Mouse (Mus musculus): Measurements from ENCODE around the gene Klhl35.

Klhl35 gene

GRCm38 (mm10) chr7:99452859-99453258 lies 12.9 kb upstream of the Klhl35 start:
- no peak for DNase-seq (ENCODE audit: low spot score)

- DNase-seq (ENCODE audit: low spot score): no peak
These were observed 11.8 kb upstream of the Klhl35 start for GRCm38 (mm10) chr7:99454044-99454443.

DNA sequence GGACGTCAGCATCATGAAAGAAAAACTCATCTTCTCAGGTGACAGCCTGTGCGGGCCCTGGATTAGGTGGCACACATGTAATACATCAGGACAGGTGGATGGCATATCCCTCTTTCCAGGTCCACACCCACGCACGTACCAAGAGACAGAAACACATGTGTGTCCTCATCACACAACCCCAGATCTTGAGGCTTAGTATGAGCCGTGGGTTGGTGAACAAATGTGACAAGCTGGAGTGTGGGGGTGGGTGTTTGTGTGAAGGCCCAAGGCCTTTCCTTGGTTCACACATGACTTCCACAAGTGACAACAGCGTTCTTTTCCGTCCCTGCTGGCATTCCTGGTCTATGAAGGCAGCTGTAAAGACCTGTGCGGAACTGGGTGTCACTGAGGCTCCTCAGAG lies 7.0 kb upstream of the Klhl35 start:
- DNase-seq (ENCODE audit: low spot score): no peak

GRCm38 (mm10) chr7:99459888-99460652 lies 5.7 kb upstream of the Klhl35 start:
- DNase-seq (ENCODE audit: low spot score): no peak

- DNase-seq (ENCODE audit: low spot score): no peak
These were observed 2.7 kb upstream of the Klhl35 start for GRCm38 (mm10) chr7:99463120-99463519.

DNA sequence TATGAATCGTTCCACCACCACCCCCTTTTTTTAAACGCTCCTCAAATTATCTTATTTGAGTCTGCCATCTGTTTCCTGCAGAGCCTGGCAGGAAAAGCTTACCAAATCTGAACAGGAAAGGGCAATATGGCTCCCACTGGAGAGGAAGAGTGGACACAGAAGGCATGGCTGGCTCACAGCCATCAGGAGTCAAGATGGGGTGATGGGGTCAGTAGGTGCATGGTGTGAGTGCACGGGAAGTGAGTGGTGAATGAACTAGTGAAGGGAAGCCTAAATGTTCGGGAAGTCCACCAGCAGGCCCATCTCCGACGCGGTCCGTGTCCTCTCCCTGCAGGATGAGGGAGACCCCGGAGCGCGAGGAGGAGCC lies 2.1 kb downstream of the Klhl35 start:
- no peak for DNase-seq (ENCODE audit: low spot score)

GRCm38 (mm10) chr7:99468283-99469132 lies 2.7 kb downstream of the Klhl35 start:
- peak; percentile 80 for DNase-seq (ENCODE audit: low spot score)

DNA sequence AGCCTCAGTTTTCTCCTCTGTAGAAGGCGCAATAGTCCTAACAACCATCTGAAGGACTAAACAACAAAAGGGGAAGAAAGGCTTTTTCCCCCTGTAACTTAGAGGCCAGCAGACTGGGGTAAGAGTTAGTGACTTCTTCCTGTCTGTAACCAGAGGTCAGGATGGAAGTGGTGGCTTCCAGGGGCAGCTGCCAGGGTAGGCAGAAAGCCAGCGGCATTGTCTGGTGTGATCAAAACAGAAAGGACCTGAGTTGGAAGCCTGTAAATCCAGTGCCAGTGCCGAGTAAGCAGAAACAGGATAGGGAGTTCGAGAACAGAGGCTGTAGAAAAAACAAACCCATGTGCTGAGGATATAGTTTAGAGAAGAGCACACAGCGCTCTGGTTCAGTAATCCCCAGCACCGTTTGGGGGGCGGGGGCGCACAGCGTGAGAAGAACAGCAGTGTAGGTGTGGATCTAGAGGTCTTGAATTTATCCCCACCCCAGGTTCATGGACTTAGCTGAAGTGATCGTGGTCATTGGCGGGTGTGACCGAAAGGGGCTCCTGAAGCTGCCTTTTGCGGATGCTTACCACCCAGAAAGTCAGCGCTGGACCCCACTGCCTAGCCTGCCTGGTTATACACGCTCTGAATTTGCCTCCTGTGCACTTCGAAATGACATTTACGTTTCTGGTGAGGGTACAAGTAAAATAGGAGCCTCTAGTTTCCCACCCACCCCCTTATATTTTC lies 4.0 kb downstream of the Klhl35 start:
- no peak for DNase-seq (ENCODE audit: low spot score)

- DNase-seq (ENCODE audit: low spot score): peak; percentile 54
These were observed 5.8 kb downstream of the Klhl35 start for GRCm38 (mm10) chr7:99471578-99471977.

GRCm38 (mm10) chr7:99473638-99474407 lies 8.0 kb downstream of the Klhl35 start:
- DNase-seq (ENCODE audit: low spot score): no peak

- no peak for DNase-seq (ENCODE audit: low spot score)
These were observed 9.2 kb downstream of the Klhl35 start for GRCm38 (mm10) chr7:99474836-99475561.

DNA sequence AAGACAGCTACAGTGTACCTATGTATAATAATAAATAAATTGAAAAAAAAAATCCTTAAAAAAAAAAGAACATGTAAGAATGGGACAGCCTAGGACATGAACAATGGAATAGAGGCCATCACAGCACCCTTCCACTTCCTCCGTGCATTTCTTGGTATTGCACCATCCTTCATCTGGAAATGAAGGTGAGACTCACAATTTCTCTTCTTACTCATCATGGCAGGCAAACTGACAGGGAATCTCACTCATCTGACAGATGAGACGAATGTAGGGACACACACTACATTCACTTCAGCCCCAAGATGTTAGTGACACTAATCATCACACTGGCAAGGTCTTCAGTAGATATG lies 9.7 kb downstream of the Klhl35 start:
- no peak for DNase-seq (ENCODE audit: low spot score)

DNA sequence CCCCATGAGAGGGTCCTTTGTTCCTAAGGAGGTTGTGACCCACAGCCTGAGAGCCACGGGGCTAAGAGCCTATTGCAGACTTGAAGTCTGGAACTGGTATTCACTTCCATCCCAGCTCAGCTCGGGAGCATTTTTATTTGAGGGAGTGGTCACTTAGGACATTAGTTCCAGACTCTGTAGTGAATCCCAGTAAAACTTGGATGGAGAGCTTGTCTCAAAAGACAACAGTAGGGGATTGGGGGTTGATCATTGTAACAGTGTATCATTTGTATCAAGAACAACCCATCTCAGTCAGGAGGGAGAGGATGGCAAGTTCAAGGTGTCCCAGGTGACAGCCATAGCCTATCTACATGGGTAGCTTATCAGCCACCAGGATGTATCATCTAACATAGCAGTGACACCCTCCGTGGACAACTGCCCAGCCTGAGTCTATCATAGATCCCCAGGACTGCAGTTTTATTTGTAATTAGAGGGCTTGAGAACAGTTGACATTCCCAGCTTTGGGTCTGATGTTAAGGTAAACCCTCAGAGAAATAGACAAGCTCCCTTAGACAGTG lies 10.8 kb downstream of the Klhl35 start:
- DNase-seq (ENCODE audit: low spot score): no peak

DNA sequence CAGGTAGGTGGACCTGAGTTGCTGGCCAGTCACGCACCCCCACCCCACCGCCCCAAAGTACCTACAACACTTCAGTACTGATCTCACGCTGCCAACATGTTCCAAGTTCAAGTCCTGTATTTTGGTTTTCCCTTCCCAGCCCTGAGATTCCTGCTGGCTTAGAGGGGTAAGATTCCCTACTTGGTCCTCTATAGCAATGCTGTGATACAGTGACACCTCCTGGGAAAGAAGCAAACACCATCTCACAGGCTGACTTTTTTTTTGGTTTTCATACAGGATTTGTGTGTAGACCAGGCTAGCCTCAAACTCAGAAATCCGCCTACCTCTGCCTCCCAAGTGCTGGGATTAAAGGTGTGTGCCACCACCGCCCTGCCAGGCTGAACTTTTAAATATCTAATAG lies 11.4 kb downstream of the Klhl35 start:
- no peak for DNase-seq (ENCODE audit: low spot score)

DNA sequence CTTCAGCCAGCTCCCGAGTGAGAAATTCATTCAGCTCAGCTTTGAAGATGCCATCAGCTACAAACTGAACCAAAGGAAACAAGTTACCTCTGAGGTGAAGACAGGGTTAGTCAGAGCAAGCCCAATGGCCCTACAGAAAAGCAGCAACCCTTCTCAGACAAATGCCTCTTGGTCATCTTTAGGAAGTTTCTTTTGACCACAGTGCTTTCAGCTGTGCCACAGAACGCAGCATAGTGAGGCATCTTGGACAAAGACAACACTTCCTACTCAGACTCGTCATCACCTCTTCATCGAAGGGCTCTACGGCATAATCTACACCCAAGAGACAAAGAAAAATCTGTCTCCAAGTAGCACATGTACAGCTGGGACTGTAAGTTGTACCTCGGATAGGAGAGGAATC lies 16.8 kb downstream of the Klhl35 start:
- no peak for DNase-seq (ENCODE audit: low spot score)

- DNase-seq (ENCODE audit: low spot score): peak; percentile 96
These were observed 17.6 kb downstream of the Klhl35 start, which contains the start of gene Rps3 for GRCm38 (mm10) chr7:99483271-99483923. Rps3 (minus strand) TSS chr7:99483738.

- DNase-seq (ENCODE audit: low spot score): no peak
These were observed 18.1 kb downstream of the Klhl35 start for GRCm38 (mm10) chr7:99483924-99484319.

GRCm38 (mm10) chr7:99484679-99485078 lies 18.9 kb downstream of the Klhl35 start:
- no peak for DNase-seq (ENCODE audit: low spot score)

DNA sequence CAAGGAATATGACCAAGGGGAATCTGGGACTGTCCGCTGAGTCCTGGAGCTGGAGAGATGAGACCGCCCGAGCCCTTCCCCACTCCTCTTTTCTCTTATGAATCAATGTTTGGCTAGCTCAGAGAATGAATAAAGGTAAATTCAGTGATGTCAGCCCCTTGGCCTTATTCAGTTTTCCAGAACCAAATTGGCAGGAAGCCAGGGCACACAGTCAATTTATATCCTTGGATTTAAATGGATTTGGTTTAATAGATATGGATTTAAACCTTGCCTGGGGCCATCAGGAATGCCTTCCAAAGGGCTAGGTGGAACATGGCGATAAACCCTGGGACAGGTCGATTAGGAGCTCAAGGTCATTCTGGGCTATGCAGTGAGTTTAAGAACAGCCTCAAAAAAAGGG lies 23.9 kb downstream of the Klhl35 start:
- no peak for DNase-seq (ENCODE audit: low spot score)

DNA sequence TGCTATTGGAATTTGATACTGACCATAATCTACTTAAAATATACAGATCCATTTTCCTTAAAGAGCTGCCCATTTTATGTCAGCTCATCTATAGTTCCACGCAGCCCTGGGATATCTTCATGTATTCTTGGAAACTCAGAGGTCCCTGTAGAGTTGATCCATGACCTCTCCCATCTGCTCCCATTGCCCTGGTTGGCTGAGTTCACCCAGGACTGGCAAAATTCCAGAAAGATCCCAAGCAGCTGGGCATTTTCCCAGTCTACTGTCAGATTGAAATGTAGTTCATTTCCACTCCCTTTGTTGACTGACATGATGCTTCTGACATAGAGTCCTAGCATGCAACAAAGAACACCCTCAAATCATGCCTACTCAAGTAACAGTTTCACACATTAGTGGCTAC lies 33.3 kb downstream of the Klhl35 start:
- no peak for DNase-seq (ENCODE audit: low spot score)
